Mouse (Mus musculus) gastrocnemius, postnatal 25 days (tissue): ENCODE measurements around the gene Vwf. TPM values are rescaled to one million over a fixed set of nuclear protein-coding genes. Genes with fewer than 3 reads are reported as not detected.

Experiments
- DNase-seq: peaks from one replicate; pipeline ENCODE4 v3.0.0; 2022
- total RNA-seq, 2 experiments: library from RNA; stranded (reverse); gene quantifications; 1 replicate in 1 of 2; 2 replicates in 1 of 2; pipeline ENCODE4 v1.2.3; 2021

Gene Vwf
- total RNA-seq, 2 experiments from 2014 or later: 17.3 to 42.4 TPM

DNA sequence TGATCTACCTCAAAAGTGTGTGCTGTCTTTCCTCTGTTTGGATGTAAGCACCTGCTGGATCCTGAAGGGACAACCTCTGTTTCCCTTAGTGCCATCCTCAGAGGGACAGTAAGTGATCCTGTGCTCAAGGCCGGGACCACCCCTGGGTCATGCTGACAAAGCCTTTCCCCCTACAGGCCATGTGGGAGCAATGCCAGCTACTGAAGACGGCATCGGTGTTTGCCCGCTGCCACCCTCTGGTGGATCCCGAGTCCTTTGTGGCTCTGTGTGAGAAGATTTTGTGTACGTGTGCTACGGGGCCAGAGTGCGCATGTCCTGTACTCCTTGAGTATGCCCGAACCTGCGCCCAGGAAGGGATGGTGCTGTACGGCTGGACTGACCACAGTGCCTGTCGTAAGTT, 41.7 kb downstream of the Vwf start:
- DNase-seq: no peak

DNA sequence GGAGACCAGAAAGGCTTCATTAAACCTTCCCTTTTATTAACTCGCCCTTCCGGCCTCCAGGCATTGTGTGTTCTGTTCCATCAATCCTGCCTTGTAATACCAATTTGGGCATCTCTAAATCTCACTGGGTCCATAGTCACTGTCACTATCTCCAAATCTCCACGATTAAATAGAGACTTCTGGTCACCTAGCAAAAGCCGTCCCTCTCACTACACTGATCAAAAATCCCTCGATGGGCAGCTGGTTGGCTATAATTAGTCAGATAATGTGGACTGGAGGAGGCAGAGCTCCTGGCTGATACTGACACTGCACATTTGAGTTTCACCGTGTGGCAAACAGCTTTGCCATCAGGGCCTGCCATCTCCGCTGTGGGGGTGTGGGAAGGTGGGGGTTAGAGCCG, 42.5 kb downstream of the Vwf start:
- no peak for DNase-seq

DNA sequence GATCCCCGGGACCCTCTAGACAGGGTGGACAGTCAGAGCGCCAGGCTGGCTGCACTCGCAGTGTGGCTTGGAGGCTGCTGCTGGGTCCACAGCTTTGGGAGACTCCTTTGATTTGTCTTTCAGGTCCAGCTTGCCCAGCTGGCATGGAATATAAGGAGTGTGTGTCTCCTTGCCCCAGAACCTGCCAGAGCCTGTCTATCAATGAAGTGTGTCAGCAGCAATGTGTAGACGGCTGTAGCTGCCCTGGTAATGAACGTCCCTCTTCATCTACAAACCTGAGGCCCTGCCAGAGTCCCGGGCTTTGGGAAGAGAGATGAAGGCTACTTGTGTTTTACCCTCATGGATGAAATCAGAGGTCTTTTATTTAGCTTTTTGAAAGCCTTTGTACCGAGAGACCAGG, 43.5 kb downstream of the Vwf start:
- no peak for DNase-seq

- DNase-seq: no peak
Measured at GRCm38 (mm10) chr6:125590471-125590870, 43.9 kb downstream of the Vwf start.

DNA sequence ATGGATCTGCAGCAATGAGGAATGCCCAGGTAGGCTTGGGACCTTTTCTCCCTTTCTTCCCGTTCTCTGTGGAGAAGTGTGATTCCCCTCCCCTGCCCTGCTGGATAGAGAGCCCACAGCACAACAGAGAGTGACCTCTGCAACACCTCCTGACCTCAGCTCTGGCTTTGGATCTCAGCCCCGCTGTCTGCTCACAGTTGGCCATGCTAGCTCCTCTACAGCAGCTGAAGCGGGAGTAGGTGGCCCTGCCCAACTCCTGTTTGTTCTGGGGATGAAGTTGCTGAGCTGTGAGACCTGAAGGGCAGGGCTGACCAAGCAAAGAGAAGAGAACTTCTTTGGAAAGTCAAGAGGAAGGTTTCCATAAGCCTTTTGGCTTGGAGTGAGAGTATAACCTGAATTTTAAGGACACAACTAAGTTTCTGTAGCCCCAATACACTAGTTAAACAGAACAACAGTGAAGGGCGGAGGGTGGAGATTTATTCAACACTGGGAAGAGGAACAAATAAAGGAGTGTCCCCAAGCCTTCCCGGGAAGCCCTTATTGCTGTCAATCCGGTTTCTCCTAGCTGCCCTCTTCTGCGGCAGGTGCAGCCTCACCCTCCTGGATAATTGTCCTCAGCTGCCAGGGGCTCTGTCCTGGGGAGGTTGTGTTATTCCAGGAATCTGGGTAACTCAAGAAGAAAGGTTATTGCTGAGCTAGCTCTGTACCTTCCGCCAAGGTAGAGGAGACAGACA, 45.2 kb downstream of the Vwf start:
- DNase-seq: no peak

- no peak for DNase-seq
Measured at GRCm38 (mm10) chr6:125592536-125592935, 46.0 kb downstream of the Vwf start.

DNA sequence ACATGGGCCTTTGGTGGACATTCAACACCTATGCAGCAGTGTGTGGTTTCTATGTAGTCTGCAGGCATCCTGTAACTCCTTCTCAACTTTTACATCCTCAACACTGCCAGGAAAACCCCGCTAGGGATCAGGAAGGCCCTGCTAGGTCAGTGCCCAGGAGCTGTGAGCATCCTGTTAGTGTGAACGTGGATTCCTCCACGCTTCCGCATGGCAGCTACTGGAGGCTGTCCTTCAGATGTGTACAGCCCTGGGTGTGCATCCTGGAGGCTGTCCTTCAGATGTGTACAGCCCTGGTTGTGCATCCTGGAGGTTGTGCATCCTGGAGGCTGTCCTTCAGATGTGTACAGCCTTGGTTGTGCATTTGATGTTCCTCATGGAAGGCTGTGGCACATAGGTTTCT, 47.7 kb downstream of the Vwf start:
- DNase-seq: no peak

- DNase-seq: no peak
Measured at GRCm38 (mm10) chr6:125594825-125595224, 48.3 kb downstream of the Vwf start.

GRCm38 (mm10) chr6:125596701-125597318, 50.2 kb downstream of the Vwf start:
- no peak for DNase-seq

GRCm38 (mm10) chr6:125597716-125598115, 51.1 kb downstream of the Vwf start:
- no peak for DNase-seq

DNA sequence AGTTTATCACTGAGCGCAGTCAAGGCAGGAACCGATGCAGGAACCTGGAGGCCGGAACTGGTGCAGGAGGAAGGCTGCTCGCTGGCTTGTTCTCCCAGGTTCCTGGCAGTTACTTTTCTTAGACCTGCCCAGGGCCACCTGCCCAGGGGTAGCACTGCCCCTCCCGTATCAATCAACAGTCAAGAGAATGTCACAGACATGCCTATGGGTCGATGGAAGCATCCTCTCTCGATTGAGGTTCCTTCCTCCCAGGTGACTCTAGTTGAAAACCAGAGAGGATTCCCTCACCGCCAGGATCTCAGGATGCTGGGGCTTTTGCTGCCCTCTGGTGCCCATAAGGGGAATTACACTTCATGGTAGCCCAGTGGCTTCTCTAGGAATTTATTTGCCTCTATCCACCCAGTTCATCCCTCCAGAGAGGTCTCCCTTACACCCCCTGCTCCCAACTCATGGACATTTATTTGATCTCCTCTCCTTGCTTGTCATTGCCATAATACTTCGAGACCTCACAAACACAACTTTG, 53.5 kb downstream of the Vwf start:
- peak; percentile 37 for DNase-seq

GRCm38 (mm10) chr6:125600669-125601068, 54.1 kb downstream of the Vwf start:
- DNase-seq: no peak

DNA sequence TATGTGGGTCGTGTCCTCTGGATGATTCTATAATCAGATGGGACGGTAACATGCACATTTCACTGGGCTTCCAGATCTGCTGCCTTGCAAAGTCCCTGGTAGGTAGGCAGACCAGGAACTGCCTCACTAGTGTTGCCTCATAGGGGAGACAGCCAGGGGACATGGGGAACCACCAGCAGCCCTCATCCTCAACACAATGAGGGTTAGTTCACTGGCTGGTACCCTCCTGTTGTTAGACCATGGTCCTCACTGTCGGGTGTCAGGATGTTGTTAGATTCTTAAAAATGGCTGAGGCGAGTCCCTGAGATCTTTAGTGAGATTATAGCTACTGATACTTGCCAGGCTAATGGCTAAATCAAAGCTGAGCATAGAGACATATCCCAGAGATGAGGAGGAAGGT, 54.6 kb downstream of the Vwf start:
- DNase-seq: no peak

DNA sequence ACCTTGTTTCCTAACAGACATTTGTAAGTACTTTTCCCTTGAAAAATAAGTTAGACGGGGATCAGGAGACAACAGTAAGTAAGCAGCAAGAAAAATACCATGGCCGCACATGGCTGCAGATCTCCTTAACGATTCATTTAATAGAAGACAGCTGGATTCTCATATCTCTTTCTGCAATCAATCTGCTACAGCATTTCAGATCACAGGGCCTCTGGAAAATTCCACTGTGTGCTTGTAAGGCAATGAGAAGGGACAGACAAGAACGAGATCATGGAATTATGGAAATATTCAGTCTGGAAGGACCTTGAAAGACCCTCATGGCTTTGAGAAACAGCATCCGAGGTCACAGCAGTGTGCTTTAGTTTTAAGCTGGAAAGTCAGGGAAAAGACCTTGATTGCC, 55.2 kb downstream of the Vwf start:
- no peak for DNase-seq

DNA sequence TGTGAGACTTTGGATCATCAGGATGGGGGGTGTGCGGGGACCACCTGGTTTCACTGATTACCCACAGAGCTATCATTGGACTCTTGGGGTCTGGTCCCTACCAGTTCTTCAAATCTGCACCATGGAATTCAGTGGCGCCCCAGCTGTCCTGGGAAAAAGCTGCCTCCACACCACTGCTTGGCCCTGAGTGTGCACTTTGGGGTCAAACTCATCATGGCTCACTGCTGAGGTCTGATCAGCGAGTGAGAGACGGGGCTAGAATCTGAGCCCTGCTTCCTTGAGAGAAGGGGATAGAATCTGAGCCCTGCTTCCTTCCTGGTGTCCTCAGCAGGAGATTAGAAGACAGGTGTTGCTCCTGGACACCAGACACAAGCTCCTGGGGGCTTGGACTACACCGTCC, 55.8 kb downstream of the Vwf start:
- no peak for DNase-seq

GRCm38 (mm10) chr6:125603234-125603633, 56.7 kb downstream of the Vwf start:
- DNase-seq: peak; percentile 73

GRCm38 (mm10) chr6:125603678-125604462, 57.3 kb downstream of the Vwf start:
- DNase-seq: no peak

GRCm38 (mm10) chr6:125604463-125605191, 58.1 kb downstream of the Vwf start:
- DNase-seq: peak; percentile 53

DNA sequence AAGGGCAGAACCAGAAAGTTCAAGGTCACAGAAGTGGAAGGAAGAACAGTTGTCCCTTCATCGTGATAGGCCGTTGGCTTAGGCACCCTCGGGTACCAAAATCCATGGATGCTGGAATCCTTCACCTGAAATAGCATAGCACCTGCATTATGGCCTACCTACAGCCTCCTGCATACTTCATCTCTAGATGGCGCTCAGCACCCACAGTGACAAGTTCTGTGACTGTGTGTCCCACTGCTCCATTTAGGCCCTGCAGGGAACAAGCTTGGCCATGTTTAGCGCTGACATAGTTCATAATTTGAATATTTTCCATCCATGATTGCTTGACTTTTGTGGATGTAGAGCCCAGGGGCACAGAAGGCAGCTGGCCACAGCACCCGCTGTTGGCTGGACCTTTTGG, 62.5 kb downstream of the Vwf start:
- DNase-seq: no peak

DNA sequence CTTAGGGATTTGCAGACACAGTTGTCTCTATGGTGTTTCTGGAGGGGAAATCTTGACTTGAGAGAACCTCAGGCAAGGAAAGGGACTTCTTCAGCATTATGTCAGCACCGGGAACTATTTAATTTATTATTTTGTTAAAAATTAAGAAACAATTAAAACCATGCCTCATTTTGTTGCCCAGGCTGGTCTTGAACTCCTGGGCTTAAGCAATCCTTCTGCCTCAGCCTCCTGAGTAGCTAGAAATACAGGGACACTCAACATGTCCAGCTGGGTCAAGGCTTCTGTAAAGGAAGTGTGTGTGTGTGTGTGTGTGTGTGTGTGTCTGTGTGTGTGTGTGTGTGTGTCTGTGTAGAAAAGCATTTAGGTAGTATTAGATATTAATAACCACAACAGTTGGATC, 71.3 kb downstream of the Vwf start:
- no peak for DNase-seq

- no peak for DNase-seq
Measured at GRCm38 (mm10) chr6:125620764-125621163, 74.2 kb downstream of the Vwf start.

DNA sequence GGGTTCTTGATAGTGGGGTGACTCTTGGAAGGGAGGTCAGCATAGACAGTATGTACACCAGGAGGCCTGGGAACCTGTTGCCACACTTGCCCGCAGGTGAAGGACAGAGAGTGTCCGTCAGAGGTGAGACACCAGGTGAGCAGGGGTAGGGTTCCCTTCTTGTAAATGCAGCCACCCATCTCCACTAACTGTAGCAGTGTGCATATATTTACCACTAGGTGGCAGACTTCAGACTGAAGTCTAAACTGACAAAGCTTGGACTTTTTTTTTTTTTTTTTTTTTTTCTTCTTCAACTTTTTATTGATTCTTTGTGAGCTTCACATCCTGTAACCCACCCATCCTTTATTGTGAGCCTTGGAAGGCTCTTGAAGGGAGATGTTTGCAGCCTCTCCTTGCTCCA, 75.9 kb downstream of the Vwf start:
- no peak for DNase-seq
